Comparison of ENCODE assay signal across 8 mouse cellular contexts in genomic region chr8:111258010-111258630, GRCm38 (mm10). TPM values are rescaled to one million over a fixed set of nuclear protein-coding genes. Genes with fewer than 3 reads are reported as not detected.
DNase-seq lines count a peak whose midpoint lies in the region; ATAC-seq and TF ChIP-seq lines count a peak whose summit lies in the region.

No protein-coding gene starts in this region.

- peak overlapping the region; percentile 75 to 92 for H3K4me3 ChIP-seq in heart, embryonic 14.5 days (ENCODE audit: control insufficient read depth in 1 of 2, insufficient read depth in 1 of 2, low read depth in 1 of 2, low read length in 2 of 2)
- H3K4me3 ChIP-seq in ES-Bruce4 (ENCODE audit: low read depth, low read length) = peak overlapping the region; percentile 90
- peak overlapping the region; percentile 91 for H3K4me3 ChIP-seq in liver, embryonic 13.5 days (replicated peaks)
- peak overlapping the region; percentile 97 for H3K4me3 ChIP-seq in stomach, postnatal 0 days (ENCODE audit: low read depth, low read length)

- H3K9ac ChIP-seq in heart, embryonic 14.5 days (ENCODE audit: low read length) = peak overlapping the region; percentile 91
- peak overlapping the region; percentile 92 for H3K9ac ChIP-seq in ES-Bruce4 (ENCODE audit: low read depth, poor library complexity, severe bottlenecking)
- peak overlapping the region; percentile 94 for H3K9ac ChIP-seq in liver, embryonic 13.5 days
- peak overlapping the region; percentile 96 for H3K9ac ChIP-seq in stomach, postnatal 0 days (ENCODE audit: low read length)

- TF ChIP-seq EP300 in ES-Bruce4 (IDR thresholded peaks at IDR 0.05; ENCODE audit: insufficient read depth, low read depth, low read length) = no peak
- TF ChIP-seq EP300 in stomach, postnatal 0 days (optimal IDR thresholded peaks at IDR 0.05) = no peak

- peaks cover 8 to 31% of the 10 kb centered on the region in 2 experiments for H3K4me1 ChIP-seq in heart, embryonic 14.5 days (ENCODE audit: control insufficient read depth in 2 of 2, insufficient read depth in 2 of 2, low read length in 2 of 2)
- H3K4me1 ChIP-seq in ES-Bruce4 (ENCODE audit: control insufficient read depth, insufficient read depth, low read length) = peaks cover 4% of the 10 kb centered on the region
- H3K4me1 ChIP-seq in liver, embryonic 13.5 days (replicated peaks) = peaks cover 28% of the 10 kb centered on the region
- H3K4me1 ChIP-seq in stomach, postnatal 0 days (replicated peaks; ENCODE audit: control insufficient read depth, insufficient read depth) = no peaks in the 10 kb centered on the region; the same call in 1 of the 2 replicates

- TF ChIP-seq POLR2A in ES-Bruce4 (IDR thresholded peaks at IDR 0.05; ENCODE audit: insufficient read depth, low read length) = no peak

- peak overlapping the region; percentile 67 for H3K4me2 ChIP-seq in heart, embryonic 14.5 days (ENCODE audit: low read length)
- peak overlapping the region; percentile 82 for H3K4me2 ChIP-seq in liver, embryonic 13.5 days
- H3K4me2 ChIP-seq in stomach, postnatal 0 days (replicated peaks; ENCODE audit: low read depth) = peak overlapping the region; percentile 58

- H3K36me3 ChIP-seq in heart, embryonic 14.5 days (ENCODE audit: control insufficient read depth, insufficient read depth, low read length) = no peaks in the 10 kb centered on the region
- no peaks in the 10 kb centered on the region for H3K36me3 ChIP-seq in ES-Bruce4 (ENCODE audit: control insufficient read depth, insufficient read depth, low read length, poor library complexity, severe bottlenecking)
- peaks cover 4% of the 10 kb centered on the region; the same call in 1 of the 2 replicates for H3K36me3 ChIP-seq in liver, embryonic 13.5 days
- no peaks in the 10 kb centered on the region for H3K36me3 ChIP-seq in stomach, postnatal 0 days (ENCODE audit: control insufficient read depth, insufficient read depth, low read length)

- DNase-seq in heart, adult 18-20 months = no peak
- no peak for DNase-seq in liver, embryonic 13.5 days
- no peak for DNase-seq in stomach, postnatal 0 days (ENCODE audit: low spot score)
- no peak for DNase-seq in layer of hippocampus, postnatal 36 days
- no peak for DNase-seq in kidney, postnatal 36 days

- peak; percentile 35; the same call in 1 of the 2 replicates for ATAC-seq in heart, embryonic 14.5 days (ENCODE audit: insufficient number of reproducible peaks, insufficient read depth, low FRiP score, low read depth)
- ATAC-seq in erythroid progenitor cell, adult 5-6 weeks (replicated peaks; ENCODE audit: low FRiP score, poor library complexity, severe bottlenecking) = peak; percentile 33
- ATAC-seq in liver, embryonic 13.5 days (ENCODE audit: low read depth) = peak; percentile 60
- ATAC-seq in stomach, postnatal 0 days (ENCODE audit: low FRiP score, low TSS enrichment) = peak; percentile 36

- no peaks in the 10 kb centered on the region for H3K27me3 ChIP-seq in heart, embryonic 14.5 days (ENCODE audit: control insufficient read depth, insufficient read depth, low read length)
- H3K27me3 ChIP-seq in ES-Bruce4 (ENCODE audit: control insufficient read depth, insufficient read depth, low read length, poor library complexity, severe bottlenecking) = no peaks in the 10 kb centered on the region
- peaks cover 17% of the 10 kb centered on the region; the same call in 1 of the 2 replicates for H3K27me3 ChIP-seq in liver, embryonic 13.5 days
- no peaks in the 10 kb centered on the region for H3K27me3 ChIP-seq in stomach, postnatal 0 days (ENCODE audit: control insufficient read depth, insufficient read depth, low read length)

- no peaks in the 10 kb centered on the region for H3K9me3 ChIP-seq in heart, embryonic 14.5 days (ENCODE audit: control insufficient read depth, low read length)
- no peaks in the 10 kb centered on the region for H3K9me3 ChIP-seq in ES-Bruce4 (replicated peaks; ENCODE audit: control insufficient read depth, insufficient read depth, low read length, poor library complexity, severe bottlenecking)
- no peaks in the 10 kb centered on the region for H3K9me3 ChIP-seq in liver, embryonic 13.5 days (replicated peaks)
- no peaks in the 10 kb centered on the region for H3K9me3 ChIP-seq in stomach, postnatal 0 days (ENCODE audit: control insufficient read depth, low read length)

- TF ChIP-seq CTCF in ES-Bruce4 (IDR thresholded peaks at IDR 0.05; ENCODE audit: low read depth, low read length) = no peak
- TF ChIP-seq CTCF in stomach, postnatal 0 days (IDR thresholded peaks at IDR 0.05; ENCODE audit: low read depth) = no peak

- peak overlapping the region; percentile 98 to 99 for H3K27ac ChIP-seq in heart, embryonic 14.5 days (replicated peaks in 1 of 2; ENCODE audit: control insufficient read depth in 1 of 2, insufficient read depth in 1 of 2, low read depth in 2 of 2, low read length in 2 of 2)
- H3K27ac ChIP-seq in ES-Bruce4 (ENCODE audit: insufficient read depth, low read length) = peak overlapping the region; percentile 12; the same call in 1 of the 2 replicates
- peak overlapping the region; percentile 97 for H3K27ac ChIP-seq in liver, embryonic 13.5 days
- peak overlapping the region; percentile 99 for H3K27ac ChIP-seq in stomach, postnatal 0 days (replicated peaks)

- WGBS in heart, embryonic 14.5 days = under 1% methylated on average over 26 of the region's 26 CpGs
- WGBS in liver, embryonic 13.5 days (ENCODE audit: insufficient replicate concordance) = 2% methylated on average over 25 of the region's 26 CpGs
- WGBS in stomach, postnatal 0 days = under 1% methylated on average over 26 of the region's 26 CpGs

RNA-seq across cellular contexts. Expression of gene Glg1, which starts 0.9 kb away (rescaled TPM):
- 83.5 and 85.1 TPM in 2 replicates for polyA plus RNA-seq in heart, embryonic 14.5 days (2014; fragmentation: Nextera tagmentation; extraction: Ambion mirVana)
- total RNA-seq in heart, adult 18-20 months (2021) = 10 to 100 TPM; 97.3 to 98.3 TPM
- polyA plus RNA-seq in ES-Bruce4 (2011; ENCODE audit: insufficient read depth, insufficient read length, low read depth, missing spikeins) = 76.3 and 78.3 TPM in 2 replicates
- total RNA-seq in erythroid progenitor cell, adult 5-6 weeks (2015; ENCODE audit: low replicate concordance) = 36.5 and 39.3 TPM in 2 replicates
- total RNA-seq in erythroid progenitor cell, adult 5-6 weeks (2017; ENCODE audit: low replicate concordance) = 49.4 and 62.3 TPM in 2 replicates
- polyA plus RNA-seq in liver, embryonic 13.5 days (2015; fragmentation: Nextera tagmentation; extraction: Ambion mirVana) = 14.3 and 17.1 TPM in 2 replicates
- 25.1 and 27.3 TPM in 2 replicates for polyA plus RNA-seq in stomach, postnatal 0 days (2015; fragmentation: Nextera tagmentation; extraction: Ambion mirVana)
- total RNA-seq in layer of hippocampus, postnatal 36 days (2021) = 100 to 1,000 TPM; 140 to 142 TPM

RNA-seq across cellular contexts. Expression of gene Rfwd3, which starts 41.9 kb away (rescaled TPM):
- 34.5 and 36.6 TPM in 2 replicates for polyA plus RNA-seq in heart, embryonic 14.5 days (2014; fragmentation: Nextera tagmentation; extraction: Ambion mirVana)
- total RNA-seq in heart, adult 18-20 months (2021) = 10 to 100 TPM; 15.4 to 18.0 TPM
- 76.1 and 80.6 TPM in 2 replicates for polyA plus RNA-seq in ES-Bruce4 (2011; ENCODE audit: insufficient read depth, insufficient read length, low read depth, missing spikeins)
- 117 and 127 TPM in 2 replicates for total RNA-seq in erythroid progenitor cell, adult 5-6 weeks (2015; ENCODE audit: low replicate concordance)
- 133 and 138 TPM in 2 replicates for total RNA-seq in erythroid progenitor cell, adult 5-6 weeks (2017; ENCODE audit: low replicate concordance)
- polyA plus RNA-seq in liver, embryonic 13.5 days (2015; fragmentation: Nextera tagmentation; extraction: Ambion mirVana) = 45.7 and 60.4 TPM in 2 replicates
- polyA plus RNA-seq in stomach, postnatal 0 days (2015; fragmentation: Nextera tagmentation; extraction: Ambion mirVana) = 12.0 and 12.5 TPM in 2 replicates
- total RNA-seq in layer of hippocampus, postnatal 36 days (2021) = 10 to 100 TPM; 20.5 to 22.1 TPM

Comparison
In these comparisons a context has a peak if more than half of its experiments do, and no peak if none do; other contexts are left out.
1. H3K27ac ChIP-seq: peak in every context shown above with its lines; median percentile 99 in stomach, postnatal 0 days; 98 in heart, embryonic 14.5 days; 97 in liver, embryonic 13.5 days; 12 in ES-Bruce4.